Mouse (Mus musculus) hindbrain, embryonic 10.5 days (tissue): ENCODE results near the gene Nudt14. TPM values are rescaled to one million over a fixed set of nuclear protein-coding genes. Genes with fewer than 3 reads are reported as not detected.

ENCODE experiments used
- DNase-seq: peaks from one replicate; pipeline ENCODE4 v3.0.0-alpha.2; 2017; ENCODE audit warnings: low spot score
- H3K27ac ChIP-seq: fragments of 300-500 bp; sonication (generic); 2 replicates; pipeline ENCODE4 v1.5.1; 2016; ENCODE audit warnings: mild to moderate bottlenecking, moderate library complexity
- H3K27me3 ChIP-seq: fragments of 300-500 bp; sonication (generic); 2 replicates; pipeline ENCODE4 v1.6.1; 2016; ENCODE audit warnings: mild to moderate bottlenecking; ENCODE audit not compliant: poor library complexity, insufficient read depth, severe bottlenecking
- H3K36me3 ChIP-seq: fragments of 300-500 bp; sonication (generic); 2 replicates; pipeline ENCODE4 v1.6.1; 2016; ENCODE audit warnings: mild to moderate bottlenecking, moderate library complexity
- H3K4me1 ChIP-seq: fragments of 300-500 bp; sonication (generic); replicated peaks from 2 replicates; pipeline ENCODE4 v1.6.1; 2016; ENCODE audit warnings: mild to moderate bottlenecking
- H3K4me3 ChIP-seq: fragments of 300-500 bp; sonication (generic); 2 replicates; pipeline ENCODE4 v1.5.1; 2016; ENCODE audit warnings: mild to moderate bottlenecking, moderate library complexity
- H3K9me3 ChIP-seq: fragments of 300-500 bp; sonication (generic); 2 replicates; pipeline ENCODE4 v1.6.1; 2016; ENCODE audit warnings: mild to moderate bottlenecking, moderate library complexity
- whole genome bisulfite sequencing: fragments of 180-500 bp; shearing (Covaris S2); methylation state at CpG from one replicate; pipeline ENCODE4 v1.1.7; 2016; 5-methylcytosine and 5-hydroxymethylcytosine counted together
- polyA plus RNA-seq: library from polyadenylated mRNA; unstranded; fragments of >200 nt; fragmentation: Nextera tagmentation; extraction: Ambion mirVana; gene quantifications from 2 replicates; pipeline ENCODE4 v1.2.1, GENCODE M21; 2016

Gene Nudt14
- polyA plus RNA-seq, 1 experiment from 2014 or later, result 79.5 TPM

GRCm38 (mm10) chr12:112898351-112898750, 43.6 kb downstream of the Nudt14 start:
- Histone ChIP-seq H3K4me1 (peaks cover 23% of the 10 kb centered on the region), H3K27ac (no peak overlapping the region), H3K27me3 (peaks cover 6% of the 10 kb centered on the region; the same call in 1 of the 2 replicates), H3K4me3 (no peak overlapping the region), H3K36me3 (no peaks in the 10 kb centered on the region), H3K9me3 (no peaks in the 10 kb centered on the region)
- 80% methylated on average over 12 of the region's 12 CpGs for WGBS
- no peak for DNase-seq

- DNase-seq, result peak; percentile 56
- H3K27ac ChIP-seq, result peak overlapping the region; percentile 45; the same call in 1 of the 2 replicates
- WGBS, result 47% methylated on average over 16 of the region's 16 CpGs
- peaks cover 6% of the 10 kb centered on the region; the same call in 1 of the 2 replicates for H3K27me3 ChIP-seq
- H3K4me1 ChIP-seq, result peaks cover 23% of the 10 kb centered on the region
- no peaks in the 10 kb centered on the region for H3K36me3 ChIP-seq
- H3K9me3 ChIP-seq, result no peaks in the 10 kb centered on the region
- 0 out of 2 replicates have a peak overlapping the region, but pooled peaks have one; percentile 18 for H3K4me3 ChIP-seq
Observed at GRCm38 (mm10) chr12:112897522-112898212, 44.3 kb downstream of the Nudt14 start.

- Histone ChIP-seq H3K4me1 (peaks cover 21% of the 10 kb centered on the region), H3K9me3 (no peaks in the 10 kb centered on the region), H3K27me3 (peaks cover 6% of the 10 kb centered on the region; the same call in 1 of the 2 replicates), H3K36me3 (no peaks in the 10 kb centered on the region), H3K27ac (no peak overlapping the region), H3K4me3 (no peak overlapping the region)
- 74% methylated on average over 4 of the region's 4 CpGs for WGBS
- DNase-seq, result no peak
Observed at GRCm38 (mm10) chr12:112894969-112895368, 47.0 kb downstream of the Nudt14 start.

GRCm38 (mm10) chr12:112894303-112894884, 47.5 kb downstream of the Nudt14 start:
- Histone ChIP-seq H3K36me3 (no peaks in the 10 kb centered on the region), H3K9me3 (no peaks in the 10 kb centered on the region), H3K4me3 (no peak overlapping the region), H3K4me1 (peaks cover 21% of the 10 kb centered on the region), H3K27ac (no peak overlapping the region), H3K27me3 (peaks cover 6% of the 10 kb centered on the region; the same call in 1 of the 2 replicates)
- DNase-seq, result no peak
- 72% methylated on average over 11 of the region's 11 CpGs for WGBS

GRCm38 (mm10) chr12:112885465-112885864, 56.5 kb downstream of the Nudt14 start:
- Histone ChIP-seq H3K36me3 (no peaks in the 10 kb centered on the region), H3K27ac (no peak overlapping the region), H3K4me3 (no peak overlapping the region), H3K27me3 (peaks cover 5% of the 10 kb centered on the region; the same call in 1 of the 2 replicates), H3K9me3 (peaks cover 5% of the 10 kb centered on the region; the same call in 1 of the 2 replicates), H3K4me1 (peaks cover 6% of the 10 kb centered on the region; the same call in 1 of the 2 replicates)
- 64% methylated on average over 7 of the region's 7 CpGs for WGBS
- no peak for DNase-seq

Other genes starting within 250 kb of the Nudt14 start
- gene Cep170b, start 221.7 kb downstream of the Nudt14 start, polyA plus RNA-seq, result 6.7 and 8.7 TPM in 2 replicates
- gene Pld4, start 181.5 kb downstream of the Nudt14 start, polyA plus RNA-seq, result 5.2 and 5.7 TPM in 2 replicates
- 0.16 and 0.37 TPM in 2 replicates for gene Ahnak2, start 139.5 kb downstream of the Nudt14 start, polyA plus RNA-seq
- gene Clba1, start 133.2 kb downstream of the Nudt14 start, polyA plus RNA-seq, result 15.5 and 17.2 TPM in 2 replicates
- gene Cdca4, start 112.7 kb downstream of the Nudt14 start, polyA plus RNA-seq, result 176 and 179 TPM in 2 replicates
- gene Gpr132, start 73.9 kb downstream of the Nudt14 start, polyA plus RNA-seq, result 0.06 and 0.08 TPM in 2 replicates
- gene Jag2, start 12.3 kb downstream of the Nudt14 start, polyA plus RNA-seq, result 4.7 and 4.8 TPM in 2 replicates
- gene Btbd6, start 34.4 kb upstream of the Nudt14 start, polyA plus RNA-seq, result 22.8 and 27.2 TPM in 2 replicates
- 55.4 and 57.1 TPM in 2 replicates for gene Brf1, start 58.6 kb upstream of the Nudt14 start, polyA plus RNA-seq
- 19.3 and 25.6 TPM in 2 replicates for gene Pacs2, start 72.4 kb upstream of the Nudt14 start, polyA plus RNA-seq
- gene Tex22, start 132.4 kb upstream of the Nudt14 start, polyA plus RNA-seq, result 0.12 TPM in 1 of 2 replicates, not detected in the other
- gene Mta1, start 156.2 kb upstream of the Nudt14 start, polyA plus RNA-seq, result 18.5 and 20.6 TPM in 2 replicates
- 195 and 260 TPM in 2 replicates for gene Crip2, start 198.1 kb upstream of the Nudt14 start, polyA plus RNA-seq
- 84.9 and 97.7 TPM in 2 replicates for gene Crip1, start 204.2 kb upstream of the Nudt14 start, polyA plus RNA-seq
- 59.5 and 66.4 TPM in 2 replicates for gene Tedc1, start 214.3 kb upstream of the Nudt14 start, polyA plus RNA-seq
- gene Tmem121, start 243.8 kb upstream of the Nudt14 start, polyA plus RNA-seq, result 16.4 and 24.8 TPM in 2 replicates